Mouse (Mus musculus) forebrain, embryonic 15.5 days (tissue): ENCODE data around the gene Mypop. TPM values are rescaled to one million over a fixed set of nuclear protein-coding genes. Genes with fewer than 3 reads are reported as not detected.

Experiments
- ATAC-seq: fragments of 200-750 bp; cut with Nextera tagmentation; replicated peaks from 2 replicates; pipeline ENCODE4 v1.8.0; 2017; ENCODE audit warnings: mild to moderate bottlenecking, moderate TSS enrichment, moderate library complexity
- H3K27ac ChIP-seq: fragments of 300-500 bp; sonication (generic); replicated peaks from 2 replicates; pipeline ENCODE4 v1.5.1; 2015; ENCODE audit warnings: mild to moderate bottlenecking, inconsistent platforms
- H3K27me3 ChIP-seq: fragments of 300-500 bp; sonication (generic); 2 replicates; pipeline ENCODE4 v1.6.1; 2015; ENCODE audit warnings: inconsistent platforms
- H3K36me3 ChIP-seq: fragments of 300-500 bp; sonication (generic); 2 replicates; pipeline ENCODE4 v1.6.1; 2015; ENCODE audit warnings: mild to moderate bottlenecking, inconsistent platforms
- H3K4me1 ChIP-seq: fragments of 300-500 bp; sonication (generic); 2 replicates; pipeline ENCODE4 v1.6.1; 2015; ENCODE audit warnings: inconsistent platforms
- H3K4me2 ChIP-seq: fragments of 300-500 bp; sonication (generic); replicated peaks from 2 replicates; pipeline ENCODE4 v1.6.1; 2015; ENCODE audit warnings: mild to moderate bottlenecking, inconsistent platforms
- H3K4me3 ChIP-seq: fragments of 300-500 bp; sonication (generic); 2 replicates; pipeline ENCODE4 v1.5.1; 2015; ENCODE audit warnings: mild to moderate bottlenecking, inconsistent platforms
- H3K9ac ChIP-seq: fragments of 300-500 bp; sonication (generic); replicated peaks from 2 replicates; pipeline ENCODE4 v1.6.1; 2015; ENCODE audit warnings: mild to moderate bottlenecking, inconsistent platforms
- H3K9me3 ChIP-seq: fragments of 300-500 bp; sonication (generic); 2 replicates; pipeline ENCODE4 v1.6.1; 2016; ENCODE audit warnings: inconsistent platforms
- WGBS: fragments of 180-500 bp; shearing (Covaris S2); methylation state at CpG from one replicate; pipeline ENCODE4 v1.1.7; 2015; ENCODE audit warnings: mixed read lengths; 5-methylcytosine and 5-hydroxymethylcytosine counted together
- polyA plus RNA-seq: library from polyadenylated mRNA; unstranded; fragments of >200 nt; fragmentation: Nextera tagmentation; extraction: Ambion mirVana; gene quantifications from 2 replicates; pipeline ENCODE4 v1.2.1, GENCODE M21; 2015

Mypop gene
- polyA plus RNA-seq, 1 experiment from 2014 or later: 4.4 TPM

DNA sequence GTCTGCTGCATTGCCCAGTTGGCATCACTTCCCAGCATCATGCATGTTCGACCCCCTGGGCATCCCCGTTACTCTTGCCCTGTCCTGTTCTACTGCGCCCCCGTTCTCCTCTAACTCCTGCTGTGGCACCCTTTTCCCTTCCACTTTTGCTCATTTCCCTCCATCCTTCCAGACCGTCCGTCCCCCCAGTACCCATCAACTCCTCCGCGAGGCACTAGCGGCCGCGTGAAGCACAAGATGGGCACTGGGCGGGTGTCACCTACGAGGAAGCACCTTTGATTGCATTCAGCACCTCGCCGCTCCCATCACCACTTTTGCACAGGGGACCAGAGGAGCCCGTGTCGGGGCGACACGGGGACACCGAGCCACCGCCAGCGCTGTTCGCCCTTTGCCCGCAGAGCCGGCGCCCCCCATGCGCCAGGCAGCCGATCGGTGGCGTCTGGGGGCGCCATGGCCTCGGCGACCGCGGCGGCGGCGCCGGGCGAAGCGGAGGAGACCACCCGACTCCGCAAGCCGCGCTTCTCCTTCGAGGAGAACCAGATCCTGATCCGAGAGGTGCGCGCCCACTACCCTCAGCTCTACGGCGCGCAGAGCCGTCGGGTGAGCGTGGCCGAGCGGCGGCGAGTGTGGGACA lies 732 bp downstream of the Mypop start:
- ATAC-seq: peak; percentile 14; the same call in 1 of the 2 replicates
- peaks cover 31% of the 10 kb centered on the region for H3K4me1 ChIP-seq
- peaks cover 7% of the 10 kb centered on the region; the same call in 1 of the 2 replicates for H3K36me3 ChIP-seq
- no peaks in the 10 kb centered on the region for H3K9me3 ChIP-seq
- 0 out of 2 replicates have a peak overlapping the region, but pooled peaks have one; percentile 95 for H3K27ac ChIP-seq
- peak overlapping the region; percentile 59 for H3K9ac ChIP-seq
- H3K27me3 ChIP-seq: peaks cover 11% of the 10 kb centered on the region; the same call in 1 of the 2 replicates
- under 1% methylated on average over 58 of the region's 59 CpGs for WGBS
- peak overlapping the region; percentile 54 for H3K4me3 ChIP-seq
- H3K4me2 ChIP-seq: peak overlapping the region; percentile 87

DNA sequence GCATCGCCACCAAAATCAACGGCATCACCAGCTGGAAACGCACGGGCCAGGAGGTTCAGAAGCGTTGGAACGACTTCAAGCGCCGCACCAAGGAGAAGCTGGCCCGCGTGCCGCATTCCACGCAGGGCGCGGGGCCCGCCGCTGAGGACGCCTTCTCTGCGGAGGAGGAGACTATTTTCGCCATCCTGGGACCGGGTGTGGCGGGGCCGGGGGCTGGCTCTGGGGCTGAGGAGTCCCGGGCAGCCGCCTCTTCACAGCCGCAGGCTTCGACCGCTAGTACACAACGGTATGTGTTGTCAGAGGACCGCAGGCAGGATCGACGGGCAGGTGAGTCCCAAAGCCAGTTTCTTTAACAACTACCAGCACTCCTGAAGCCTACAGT lies 1.2 kb downstream of the Mypop start:
- Histone ChIP-seq H3K36me3 (peaks cover 7% of the 10 kb centered on the region; the same call in 1 of the 2 replicates), H3K4me1 (peaks cover 31% of the 10 kb centered on the region), H3K9ac (peak overlapping the region; percentile 59), H3K4me3 (peak overlapping the region; percentile 54), H3K27me3 (peaks cover 11% of the 10 kb centered on the region; the same call in 1 of the 2 replicates), H3K27ac (no peak overlapping the region), H3K9me3 (no peaks in the 10 kb centered on the region), H3K4me2 (peak overlapping the region; percentile 87)
- no peak for ATAC-seq
- WGBS: 2% methylated on average over 31 of the region's 31 CpGs

DNA sequence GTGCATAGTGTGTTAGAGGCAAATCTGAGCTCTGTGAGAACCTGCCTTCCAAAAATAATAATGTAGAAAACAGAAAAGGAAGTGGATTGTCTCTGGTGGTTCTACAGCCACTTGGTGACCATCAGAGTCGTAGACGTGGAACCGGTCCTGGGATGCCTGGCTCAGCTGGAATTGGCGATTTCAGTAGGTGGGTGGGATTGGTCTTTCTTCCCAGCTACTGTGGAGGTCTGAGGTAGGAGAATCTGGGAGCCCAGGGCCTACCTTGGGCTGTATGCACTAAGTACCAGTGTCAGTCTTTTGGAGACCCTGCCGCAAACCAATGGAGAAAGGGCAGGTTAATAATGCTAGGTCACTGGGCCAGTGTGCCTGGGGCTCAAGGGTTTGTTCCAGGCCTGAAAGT lies 2.0 kb downstream of the Mypop start:
- Histone ChIP-seq H3K36me3 (peaks cover 7% of the 10 kb centered on the region; the same call in 1 of the 2 replicates), H3K4me2 (peak overlapping the region; percentile 87), H3K27ac (no peak overlapping the region), H3K9ac (no peak overlapping the region), H3K4me1 (peaks cover 31% of the 10 kb centered on the region), H3K27me3 (peaks cover 11% of the 10 kb centered on the region; the same call in 1 of the 2 replicates), H3K9me3 (no peaks in the 10 kb centered on the region), H3K4me3 (peak overlapping the region; percentile 54)
- WGBS: 91% methylated on average over 5 of the region's 5 CpGs
- no peak for ATAC-seq

DNA sequence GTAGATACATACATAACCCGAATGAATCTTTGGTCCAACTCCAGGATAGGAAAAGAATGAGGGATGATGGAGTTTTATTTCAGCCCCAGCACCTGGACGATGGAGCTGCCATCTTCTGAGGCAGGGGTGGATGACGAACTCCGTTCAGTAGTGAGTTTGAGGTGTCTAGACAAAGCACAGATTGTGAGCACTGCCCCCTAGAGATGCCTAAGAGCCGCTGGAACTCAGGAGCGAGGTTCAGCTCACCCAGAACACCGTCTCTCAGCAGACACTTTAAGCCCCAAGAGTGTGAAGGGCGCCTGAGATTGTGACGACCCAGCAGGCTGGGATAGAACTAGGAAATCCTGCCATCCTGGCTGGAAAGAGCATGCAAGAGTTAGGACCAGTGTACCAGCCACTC lies 7.8 kb downstream of the Mypop start:
- H3K9ac ChIP-seq: no peak overlapping the region

DNA sequence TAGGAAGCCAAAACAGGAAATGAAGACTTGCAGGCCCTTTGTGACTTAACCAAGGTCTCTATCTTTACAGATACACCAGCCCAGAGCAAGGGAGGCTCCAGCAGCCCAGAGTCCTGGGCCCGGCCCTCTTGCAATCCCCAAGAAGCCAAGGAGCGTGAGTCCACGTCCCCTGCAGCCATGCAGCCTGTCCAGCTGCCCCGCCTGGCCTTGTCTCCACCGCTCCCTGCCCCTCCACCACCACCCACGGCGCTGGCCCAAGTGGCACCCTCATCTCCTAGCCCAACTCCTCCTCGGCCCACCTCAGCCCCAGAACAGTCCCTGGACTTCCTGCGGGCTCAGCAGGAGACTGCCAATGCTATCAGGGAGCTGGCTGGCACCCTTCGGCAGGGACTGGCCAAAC lies 9.4 kb downstream of the Mypop start:
- peak overlapping the region; percentile 15 for H3K4me3 ChIP-seq
- WGBS: 65% methylated on average over 10 of the region's 10 CpGs
- H3K27ac ChIP-seq: no peak overlapping the region
- no peaks in the 10 kb centered on the region for H3K9me3 ChIP-seq
- H3K9ac ChIP-seq: no peak overlapping the region
- H3K36me3 ChIP-seq: peaks cover 12% of the 10 kb centered on the region
- peak overlapping the region; percentile 12 for H3K4me2 ChIP-seq
- no peaks in the 10 kb centered on the region for H3K27me3 ChIP-seq
- ATAC-seq: no peak
- H3K4me1 ChIP-seq: peaks cover 24% of the 10 kb centered on the region

More for the DNA sequence above, 7.8 kb downstream of the Mypop start:
- Histone ChIP-seq H3K27me3 (no peaks in the 10 kb centered on the region), H3K4me3 (no peak overlapping the region), H3K4me1 (peaks cover 16% of the 10 kb centered on the region), H3K4me2 (no peak overlapping the region), H3K36me3 (peaks cover 7% of the 10 kb centered on the region; the same call in 1 of the 2 replicates), H3K27ac (no peak overlapping the region), H3K9me3 (no peaks in the 10 kb centered on the region)
- 29% methylated on average over 9 of the region's 9 CpGs for WGBS
- ATAC-seq: no peak

DNA sequence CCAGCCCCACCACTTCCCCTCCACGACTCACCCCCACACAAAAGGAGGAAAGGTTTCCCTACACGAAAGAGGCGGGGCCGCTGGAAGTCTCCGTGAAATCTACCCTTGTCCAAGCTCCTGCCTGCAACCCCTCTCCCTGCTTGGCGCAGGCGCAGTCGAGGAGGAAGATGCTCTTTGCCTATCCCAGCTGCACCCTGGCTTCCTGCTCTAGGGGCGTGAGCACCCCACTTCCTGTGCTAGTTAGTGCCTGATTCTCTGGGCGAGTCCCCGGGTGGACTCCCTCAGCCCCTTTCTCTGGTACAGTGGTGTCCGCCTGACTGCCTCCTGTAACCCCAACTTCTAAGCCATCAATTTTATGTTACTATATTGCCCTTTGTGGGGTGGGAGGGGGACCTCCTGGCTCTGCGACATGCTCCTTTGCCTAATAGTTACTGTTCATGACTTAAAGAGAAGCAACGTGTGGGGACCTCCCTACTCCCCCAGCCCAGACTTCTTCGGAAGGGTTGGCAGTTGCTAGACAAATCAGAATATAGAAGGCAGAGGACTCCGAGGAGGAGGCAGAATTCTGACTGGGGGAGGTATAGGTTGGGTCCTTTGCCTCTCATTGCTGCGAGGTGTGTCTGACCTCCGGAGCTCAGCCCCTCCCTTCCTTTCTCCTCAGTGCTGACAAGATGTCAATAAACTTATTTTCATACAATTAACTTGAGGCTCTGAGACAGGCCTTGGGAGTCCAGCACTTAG lies 10.2 kb downstream of the Mypop start:
- Histone ChIP-seq H3K36me3 (peaks cover 17% of the 10 kb centered on the region), H3K27ac (no peak overlapping the region), H3K4me1 (peaks cover 32% of the 10 kb centered on the region), H3K4me2 (peak overlapping the region; percentile 12; the same call in 1 of the 2 replicates), H3K9ac (no peak overlapping the region), H3K9me3 (no peaks in the 10 kb centered on the region), H3K27me3 (no peaks in the 10 kb centered on the region), H3K4me3 (peak overlapping the region; percentile 15)
- ATAC-seq: no peak
- WGBS: 44% methylated on average over 17 of the region's 18 CpGs

DNA sequence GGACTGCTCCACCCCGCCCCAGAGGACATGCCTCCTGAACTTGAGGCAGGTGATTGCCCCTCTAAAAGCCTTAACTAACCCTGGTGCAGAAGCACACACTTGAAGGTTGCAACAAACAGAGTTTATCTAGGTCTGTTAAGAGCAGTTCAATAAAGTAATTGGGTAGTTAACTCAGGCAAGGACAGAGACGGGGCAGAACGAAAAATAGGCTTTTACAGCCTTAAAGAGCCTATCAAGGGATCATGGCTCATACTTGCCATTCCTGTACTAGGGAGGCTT lies 10.7 kb downstream of the Mypop start:
- H3K4me2 ChIP-seq: no peak overlapping the region
- ATAC-seq: no peak

DNA sequence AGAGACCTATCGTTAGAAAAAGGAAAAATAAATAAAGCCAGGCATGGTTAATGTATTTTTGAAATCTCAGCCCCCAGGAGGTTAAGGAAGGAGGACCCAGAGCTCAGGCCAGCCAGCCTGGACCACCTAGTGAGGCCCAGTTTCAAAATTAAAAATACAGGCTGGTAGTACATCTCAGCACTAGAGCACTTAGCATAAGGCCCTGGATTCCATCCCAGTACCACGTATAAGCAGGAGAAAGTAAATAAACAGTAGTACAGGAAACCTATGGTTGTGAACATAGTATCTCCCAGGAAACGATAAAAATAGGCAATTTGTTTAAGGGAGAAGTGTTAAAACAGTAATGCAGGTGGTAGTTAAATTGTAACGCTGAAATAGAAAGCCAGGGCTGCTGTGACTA lies 11.1 kb downstream of the Mypop start:
- peak overlapping the region; percentile 55 for H3K27ac ChIP-seq
- no peak for ATAC-seq

More for the DNA sequence above, 10.7 kb downstream of the Mypop start:
- Histone ChIP-seq H3K36me3 (peaks cover 12% of the 10 kb centered on the region), H3K27ac (peak overlapping the region; percentile 55; the same call in 1 of the 2 replicates), H3K9me3 (no peaks in the 10 kb centered on the region), H3K4me3 (no peak overlapping the region), H3K9ac (no peak overlapping the region), H3K27me3 (no peaks in the 10 kb centered on the region), H3K4me1 (peaks cover 37% of the 10 kb centered on the region)
- WGBS: 78% methylated on average over 3 of the region's 3 CpGs

DNA sequence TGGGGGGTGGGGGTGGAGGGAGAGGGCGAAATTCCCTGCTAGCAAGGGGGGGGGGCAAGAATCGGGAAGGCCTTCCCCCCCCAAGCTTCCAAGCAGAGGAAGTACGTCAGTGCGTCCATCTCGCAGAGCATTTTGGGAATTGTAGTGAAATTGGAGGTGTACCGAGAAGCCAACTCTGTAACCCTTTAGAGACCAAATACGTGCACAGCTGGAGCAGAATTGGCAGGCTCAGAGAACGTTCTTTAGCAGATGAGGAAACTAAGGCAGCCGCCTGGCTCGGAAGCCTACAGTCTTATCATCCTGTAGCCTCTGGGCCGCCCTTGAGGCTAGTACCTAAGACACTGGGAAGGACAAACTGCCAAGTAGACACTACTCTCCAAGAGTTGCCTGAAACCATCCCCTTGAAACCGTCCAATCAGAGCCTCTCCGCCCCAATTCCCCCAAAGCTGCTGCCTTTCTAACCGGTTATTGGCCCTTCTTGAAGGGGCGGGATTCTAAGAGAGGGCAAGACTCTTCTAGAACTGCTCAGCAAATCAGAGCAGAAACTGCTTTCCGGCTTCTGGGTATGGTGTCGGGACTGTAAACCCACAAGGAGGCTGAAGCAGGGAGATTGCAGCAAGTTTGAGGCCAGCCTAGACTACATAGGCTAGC lies 11.9 kb downstream of the Mypop start:
- H3K4me1 ChIP-seq: peaks cover 49% of the 10 kb centered on the region
- peaks cover 23% of the 10 kb centered on the region for H3K36me3 ChIP-seq
- WGBS: 3% methylated on average over 17 of the region's 17 CpGs
- H3K27me3 ChIP-seq: no peaks in the 10 kb centered on the region
- peak overlapping the region; percentile 69 for H3K9ac ChIP-seq
- peak overlapping the region; percentile 41 for H3K4me3 ChIP-seq
- peak; percentile 65 for ATAC-seq
- peak overlapping the region; percentile 55 for H3K27ac ChIP-seq
- H3K4me2 ChIP-seq: peak overlapping the region; percentile 65
- H3K9me3 ChIP-seq: no peaks in the 10 kb centered on the region

More for the DNA sequence above, 11.1 kb downstream of the Mypop start:
- Histone ChIP-seq H3K27me3 (no peaks in the 10 kb centered on the region), H3K9me3 (no peaks in the 10 kb centered on the region), H3K4me2 (peak overlapping the region; percentile 65), H3K4me3 (peak overlapping the region; percentile 41), H3K36me3 (peaks cover 16% of the 10 kb centered on the region), H3K9ac (peak overlapping the region; percentile 69; the same call in 1 of the 2 replicates), H3K4me1 (peaks cover 41% of the 10 kb centered on the region)
- 45% methylated on average over 4 of the region's 4 CpGs for WGBS

DNA sequence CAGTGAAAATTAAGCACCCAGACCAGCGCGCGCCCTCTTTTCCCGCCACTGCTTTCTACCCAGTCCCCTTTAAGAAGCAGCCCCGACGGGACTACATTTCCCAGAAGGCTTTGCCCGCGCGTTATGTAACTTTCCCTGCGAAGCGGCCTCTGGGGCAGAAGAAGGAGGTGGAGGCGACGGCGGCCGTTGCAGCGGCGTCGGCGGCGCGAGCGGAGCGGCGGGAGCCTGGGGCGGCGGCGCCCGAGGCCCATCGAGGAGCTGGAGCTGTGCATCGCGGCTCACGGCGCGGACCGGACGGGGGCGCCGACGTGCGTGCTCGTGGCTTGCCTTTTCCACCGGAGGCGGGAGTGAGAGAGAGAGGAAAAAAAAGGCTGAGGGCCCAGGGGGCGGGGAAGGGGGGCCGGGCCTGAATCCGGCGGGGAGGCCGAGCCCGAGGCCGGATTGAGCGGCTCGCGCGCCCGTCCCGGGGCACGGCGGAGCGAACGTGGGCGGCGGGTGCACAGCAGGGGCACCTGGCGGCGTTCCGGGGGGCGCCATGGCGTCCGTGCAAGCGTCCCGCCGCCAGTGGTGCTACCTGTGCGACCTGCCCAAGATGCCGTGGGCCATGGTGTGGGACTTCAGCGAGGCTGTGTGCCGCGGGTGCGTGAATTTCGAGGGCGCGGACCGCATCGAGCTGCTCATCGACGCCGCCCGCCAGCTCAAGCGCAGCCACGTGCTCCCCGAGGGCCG lies 13.0 kb downstream of the Mypop start, which contains the start of gene Irf2bp1:
TSS of gene Irf2bp1 (plus strand) at position 143 of the 729 bp plus-strand sequence.
- peak within 1 kb of the TSS; percentile 99 for H3K4me2 ChIP-seq
- peak within 1 kb of the TSS; percentile 94 for H3K9ac ChIP-seq
- no peaks in the 10 kb centered on the region for H3K27me3 ChIP-seq
- H3K4me1 ChIP-seq: peaks cover 49% of the 10 kb centered on the region
- H3K36me3 ChIP-seq: peaks cover 23% of the 10 kb centered on the region
- ATAC-seq: peak; percentile 63
- under 1% methylated on average over 86 of the region's 90 CpGs for WGBS
- peak within 1 kb of the TSS; percentile 84 for H3K4me3 ChIP-seq
- peak within 1 kb of the TSS; percentile 96 for H3K27ac ChIP-seq
- H3K9me3 ChIP-seq: no peaks in the 10 kb centered on the region

DNA sequence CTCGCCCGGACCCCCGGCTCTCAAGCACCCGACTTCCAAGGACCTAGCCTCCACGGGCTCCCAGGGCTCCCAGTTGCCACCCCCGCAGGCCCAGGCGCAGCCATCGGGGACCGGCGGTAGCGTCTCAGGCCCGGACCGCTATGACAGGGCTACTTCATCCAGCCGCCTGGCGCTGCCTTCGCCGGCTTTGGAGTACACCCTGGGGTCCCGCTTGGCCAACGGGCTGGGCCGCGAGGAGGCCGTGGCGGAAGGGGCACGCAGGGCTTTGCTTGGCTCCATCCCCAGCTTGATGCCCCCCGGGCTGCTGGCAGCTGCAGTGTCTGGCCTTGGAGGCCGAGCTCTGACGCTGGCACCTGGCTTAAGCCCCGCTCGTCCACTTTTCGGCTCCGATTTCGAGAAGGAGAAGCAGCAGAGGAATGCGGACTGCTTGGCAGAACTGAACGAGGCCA lies 13.6 kb downstream of the Mypop start:
- Histone ChIP-seq H3K27me3 (no peaks in the 10 kb centered on the region), H3K27ac (peak overlapping the region; percentile 96), H3K4me2 (peak overlapping the region; percentile 99), H3K36me3 (peaks cover 23% of the 10 kb centered on the region), H3K9ac (peak overlapping the region; percentile 94), H3K4me1 (peaks cover 49% of the 10 kb centered on the region), H3K9me3 (no peaks in the 10 kb centered on the region), H3K4me3 (peak overlapping the region; percentile 84)
- 4% methylated on average over 33 of the region's 34 CpGs for WGBS
- peak; percentile 1; the same call in 1 of the 2 replicates for ATAC-seq
